Mouse (Mus musculus): ENCODE measurements around the gene Hpse2. TPM values are rescaled to one million over a fixed set of nuclear protein-coding genes. Genes with fewer than 3 reads are reported as not detected.

Hpse2 gene
- polyA plus RNA-seq, 1 experiment from 2014 or later: 0.08 TPM

DNA sequence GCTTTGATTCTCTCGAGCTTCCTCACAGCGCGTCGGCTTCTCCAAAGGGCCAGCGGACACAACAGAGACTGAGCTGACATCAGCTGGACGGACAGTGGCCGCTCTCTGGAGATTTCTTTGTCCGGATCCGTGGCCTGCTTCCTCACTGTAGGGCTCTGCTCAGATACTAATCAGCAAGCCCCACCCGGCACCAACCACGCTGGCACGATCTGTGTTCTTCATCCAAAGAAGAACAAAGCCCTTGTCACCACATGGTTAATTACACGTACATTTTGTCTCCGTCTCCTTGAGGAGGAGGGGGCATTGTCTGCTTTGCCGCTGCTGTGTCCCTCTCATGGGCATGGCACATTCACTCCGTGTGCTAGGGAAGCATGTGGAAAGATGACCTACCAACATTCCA, 644.9 kb downstream of the Hpse2 start:
- TF ChIP-seq CTCF (IDR thresholded peaks at IDR 0.05; ENCODE audit: low read depth): no peak
- 72% methylated on average over 16 of the region's 16 CpGs for WGBS
- H3K9me3 ChIP-seq (replicated peaks; ENCODE audit: low read length): no peaks in the 10 kb centered on the region
- no peak overlapping the region for H3K27ac ChIP-seq
- H3K4me1 ChIP-seq (replicated peaks; ENCODE audit: insufficient read depth, low read length): no peaks in the 10 kb centered on the region
- no peak overlapping the region for H3K9ac ChIP-seq (ENCODE audit: low read depth, low read length)
- no peak for DNase-seq (ENCODE audit: low spot score)
- H3K4me2 ChIP-seq (ENCODE audit: low read length): no peak overlapping the region
- no peak overlapping the region for H3K4me3 ChIP-seq (replicated peaks; ENCODE audit: low read depth, low read length)
- H3K36me3 ChIP-seq (ENCODE audit: insufficient read depth, low read length): no peaks in the 10 kb centered on the region
- ATAC-seq (replicated peaks; ENCODE audit: low FRiP score, low read depth): no peak
- no peaks in the 10 kb centered on the region for H3K27me3 ChIP-seq (ENCODE audit: insufficient read depth, low read length)

DNA sequence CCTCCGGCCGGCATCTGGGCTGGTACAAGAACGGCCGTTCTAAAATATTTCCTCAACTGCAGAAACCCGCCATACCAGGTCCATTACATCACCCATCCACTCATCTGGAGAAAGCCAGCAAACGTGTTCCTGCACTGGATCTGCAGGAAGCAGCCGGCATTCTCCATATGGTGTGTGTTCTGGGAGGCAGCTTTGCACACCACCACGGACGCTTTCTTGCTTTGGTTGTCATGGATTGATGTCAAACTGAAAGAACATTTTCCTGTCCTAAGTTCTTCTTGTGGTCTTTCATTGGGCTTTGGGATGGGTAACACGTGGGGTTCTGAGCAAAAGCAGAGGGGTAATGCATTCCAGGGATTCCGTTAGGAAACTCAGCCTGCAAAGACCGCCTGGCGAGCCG, 646.3 kb downstream of the Hpse2 start:
- H3K27me3 ChIP-seq (ENCODE audit: insufficient read depth, low read length): no peaks in the 10 kb centered on the region
- DNase-seq (ENCODE audit: low spot score) (no peak), ATAC-seq (replicated peaks; ENCODE audit: low FRiP score, low read depth) (no peak)
- H3K4me2 ChIP-seq (ENCODE audit: low read length): no peak overlapping the region
- WGBS: 67% methylated on average over 14 of the region's 14 CpGs
- H3K27ac ChIP-seq: no peak overlapping the region
- no peak overlapping the region for H3K4me3 ChIP-seq (replicated peaks; ENCODE audit: low read depth, low read length)
- no peaks in the 10 kb centered on the region for H3K36me3 ChIP-seq (ENCODE audit: insufficient read depth, low read length)
- TF ChIP-seq CTCF (IDR thresholded peaks at IDR 0.05; ENCODE audit: low read depth): no peak
- no peaks in the 10 kb centered on the region for H3K4me1 ChIP-seq (replicated peaks; ENCODE audit: insufficient read depth, low read length)
- H3K9me3 ChIP-seq (replicated peaks; ENCODE audit: low read length): no peaks in the 10 kb centered on the region
- H3K9ac ChIP-seq (ENCODE audit: low read depth, low read length): no peak overlapping the region

DNA sequence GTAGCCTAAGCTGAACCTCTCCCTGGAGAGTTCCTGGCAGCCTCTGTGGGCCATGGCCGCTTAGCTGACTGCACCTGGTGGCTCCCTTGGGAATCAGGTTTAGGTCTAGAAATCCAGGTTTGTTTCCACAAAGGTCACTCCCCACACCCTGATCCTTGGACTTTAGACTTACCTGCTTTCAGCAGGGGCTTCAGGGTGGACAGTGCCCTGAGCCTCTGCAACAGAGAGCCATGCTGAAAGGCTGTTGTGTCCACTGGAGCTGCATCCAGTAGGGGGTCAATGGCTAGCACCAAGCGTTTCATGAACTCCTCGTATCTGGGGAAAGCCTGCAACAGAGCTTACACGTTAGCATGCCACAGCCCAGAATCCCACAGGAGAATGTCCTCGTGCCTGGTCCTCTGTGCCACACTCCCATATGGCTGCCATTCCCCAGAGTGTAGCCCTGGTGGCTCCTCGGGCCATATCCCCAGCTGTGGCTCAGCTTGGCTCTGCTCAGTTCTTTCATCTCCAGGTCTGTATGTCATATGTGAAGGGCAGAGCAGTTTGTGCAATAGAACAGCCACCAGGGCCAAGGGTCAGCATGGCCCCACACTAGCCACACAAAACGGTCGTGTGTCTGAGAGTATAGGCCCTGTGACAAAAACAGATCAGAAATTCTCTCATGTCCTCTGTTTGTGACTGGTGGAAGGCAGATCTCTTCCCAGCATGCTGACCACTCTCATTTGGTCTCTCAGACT, 647.8 kb downstream of the Hpse2 start:
- H3K9me3 ChIP-seq (replicated peaks; ENCODE audit: low read length): no peaks in the 10 kb centered on the region
- no peak for ATAC-seq (replicated peaks; ENCODE audit: low FRiP score, low read depth)
- H3K36me3 ChIP-seq (ENCODE audit: insufficient read depth, low read length): no peaks in the 10 kb centered on the region
- TF ChIP-seq CTCF (IDR thresholded peaks at IDR 0.05; ENCODE audit: low read depth): no peak
- H3K4me3 ChIP-seq (replicated peaks; ENCODE audit: low read depth, low read length): no peak overlapping the region
- no peak overlapping the region for H3K9ac ChIP-seq (ENCODE audit: low read depth, low read length)
- no peak overlapping the region for H3K27ac ChIP-seq
- whole genome bisulfite sequencing: 83% methylated on average over 8 of the region's 8 CpGs
- H3K4me1 ChIP-seq (replicated peaks; ENCODE audit: insufficient read depth, low read length): no peaks in the 10 kb centered on the region
- no peak overlapping the region for H3K4me2 ChIP-seq (ENCODE audit: low read length)
- no peaks in the 10 kb centered on the region for H3K27me3 ChIP-seq (ENCODE audit: insufficient read depth, low read length)
- no peak for DNase-seq (ENCODE audit: low spot score)

DNA sequence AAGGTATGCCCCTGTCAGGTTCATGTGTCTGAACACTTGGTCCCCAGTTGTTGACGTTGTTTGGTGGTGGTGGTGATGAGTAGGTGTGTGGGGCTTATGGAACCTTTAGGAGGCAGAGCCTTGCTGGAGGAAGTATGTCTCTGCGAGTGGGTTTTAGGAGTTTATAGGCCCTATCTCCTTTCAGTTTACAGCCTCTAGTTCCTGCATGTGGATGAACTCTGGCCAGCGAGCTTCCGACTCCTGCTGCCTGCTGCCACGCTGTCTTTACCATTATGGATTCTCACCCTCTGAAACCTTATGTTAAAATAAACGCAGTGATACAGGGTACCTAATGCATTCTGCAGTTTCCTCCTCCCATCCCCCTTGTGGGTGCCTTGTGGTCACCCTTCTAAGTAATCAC, 648.4 kb downstream of the Hpse2 start:
- WGBS: 60% methylated on average over 6 of the region's 6 CpGs
- Histone ChIP-seq H3K4me3 (replicated peaks; ENCODE audit: low read depth, low read length) (no peak overlapping the region), H3K36me3 (ENCODE audit: insufficient read depth, low read length) (no peaks in the 10 kb centered on the region), H3K9ac (ENCODE audit: low read depth, low read length) (no peak overlapping the region), H3K4me1 (replicated peaks; ENCODE audit: insufficient read depth, low read length) (no peaks in the 10 kb centered on the region), H3K27ac (no peak overlapping the region), H3K27me3 (ENCODE audit: insufficient read depth, low read length) (no peaks in the 10 kb centered on the region), H3K9me3 (replicated peaks; ENCODE audit: low read length) (no peaks in the 10 kb centered on the region), H3K4me2 (ENCODE audit: low read length) (no peak overlapping the region)
- TF ChIP-seq CTCF (IDR thresholded peaks at IDR 0.05; ENCODE audit: low read depth): no peak
- DNase-seq (ENCODE audit: low spot score) (no peak), ATAC-seq (replicated peaks; ENCODE audit: low FRiP score, low read depth) (no peak)

DNA sequence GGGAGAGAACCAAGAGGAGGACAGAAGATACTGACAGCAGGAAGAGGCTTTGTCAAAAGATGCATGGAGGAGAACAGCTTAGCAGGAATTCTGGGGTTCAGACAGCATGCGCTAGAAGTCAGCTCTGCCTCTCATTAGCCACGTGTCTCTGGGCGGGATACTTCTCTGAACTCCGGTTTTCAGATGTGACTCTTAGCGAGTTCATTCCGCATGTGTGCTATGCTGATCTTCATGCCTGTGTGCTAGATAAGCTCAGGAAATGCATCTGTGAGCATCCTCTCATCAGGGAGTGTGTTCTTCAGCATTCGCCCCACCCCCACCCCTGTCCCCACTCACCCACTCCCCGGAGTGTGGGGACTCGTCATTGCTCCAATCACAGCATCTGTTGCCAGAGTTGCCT, 650.4 kb downstream of the Hpse2 start:
- ATAC-seq (replicated peaks; ENCODE audit: low FRiP score, low read depth): no peak
- H3K4me2 ChIP-seq (ENCODE audit: low read length): no peak overlapping the region
- no peak for DNase-seq (ENCODE audit: low spot score)
- 77% methylated on average over 9 of the region's 9 CpGs for WGBS
- no peaks in the 10 kb centered on the region for H3K27me3 ChIP-seq (ENCODE audit: insufficient read depth, low read length)
- no peak overlapping the region for H3K27ac ChIP-seq
- no peak for TF ChIP-seq CTCF (IDR thresholded peaks at IDR 0.05; ENCODE audit: low read depth)
- H3K9ac ChIP-seq (ENCODE audit: low read depth, low read length): no peak overlapping the region
- H3K4me1 ChIP-seq (replicated peaks; ENCODE audit: insufficient read depth, low read length): no peaks in the 10 kb centered on the region
- no peaks in the 10 kb centered on the region for H3K36me3 ChIP-seq (ENCODE audit: insufficient read depth, low read length)
- no peak overlapping the region for H3K4me3 ChIP-seq (replicated peaks; ENCODE audit: low read depth, low read length)
- H3K9me3 ChIP-seq (replicated peaks; ENCODE audit: low read length): no peaks in the 10 kb centered on the region

Other genes with a start within 250 kb of the Hpse2 start
- gene Cnnm1, start 52.1 kb upstream of the Hpse2 start, polyA plus RNA-seq (2015; fragmentation: Nextera tagmentation; extraction: Ambion mirVana): 0.62 and 1.2 TPM in 2 replicates
- gene Got1, start 136.2 kb upstream of the Hpse2 start, polyA plus RNA-seq (2015; fragmentation: Nextera tagmentation; extraction: Ambion mirVana): 86.6 and 93.6 TPM in 2 replicates
- gene Nkx2-3, start 224.0 kb upstream of the Hpse2 start, polyA plus RNA-seq (2015; fragmentation: Nextera tagmentation; extraction: Ambion mirVana): not detected in 2 replicates